8 mouse cellular contexts compared by ENCODE assay signal in genomic region chr14:118131931-118132641, GRCm38 (mm10). TPM values are rescaled to one million over a fixed set of nuclear protein-coding genes. Genes with fewer than 3 reads are reported as not detected.
DNase-seq lines count a peak whose midpoint lies in the region; ATAC-seq and TF ChIP-seq lines count a peak whose summit lies in the region.

No protein-coding gene starts in this region.

- no peaks in the 10 kb centered on the region for H3K9me3 ChIP-seq in forebrain, embryonic 14.5 days (replicated peaks; ENCODE audit: control insufficient read depth, low read length)
- no peaks in the 10 kb centered on the region for H3K9me3 ChIP-seq in liver, embryonic 14.5 days (ENCODE audit: control insufficient read depth, low read length)
- no peaks in the 10 kb centered on the region for H3K9me3 ChIP-seq in stomach, embryonic 16.5 days (replicated peaks; ENCODE audit: control insufficient read depth, low read length)

- peak overlapping the region; percentile 79 for H3K4me2 ChIP-seq in forebrain, embryonic 14.5 days (ENCODE audit: low read length)
- H3K4me2 ChIP-seq in liver, embryonic 14.5 days (ENCODE audit: low read depth): peak overlapping the region; percentile 77
- H3K4me2 ChIP-seq in stomach, embryonic 16.5 days (ENCODE audit: low read depth, low read length): peak overlapping the region; percentile 88

- peak overlapping the region; percentile 86 for H3K4me3 ChIP-seq in thymus, adult 2 months (ENCODE audit: control insufficient read depth, insufficient read depth, low read length)
- H3K4me3 ChIP-seq in forebrain, embryonic 14.5 days (ENCODE audit: low read depth, low read length): peak overlapping the region; percentile 56
- peak overlapping the region; percentile 74 to 87 for H3K4me3 ChIP-seq in liver, embryonic 14.5 days (ENCODE audit: insufficient read depth in 1 of 2, low read depth in 2 of 2, low read length in 2 of 2)
- peak overlapping the region; percentile 86 for H3K4me3 ChIP-seq in stomach, embryonic 16.5 days (replicated peaks; ENCODE audit: low read length)

- no peaks in the 10 kb centered on the region for H3K27me3 ChIP-seq in thymus, adult 2 months (ENCODE audit: control insufficient read depth, insufficient read depth, low read length)
- H3K27me3 ChIP-seq in forebrain, embryonic 14.5 days (replicated peaks; ENCODE audit: control insufficient read depth, insufficient read depth, low read length): no peaks in the 10 kb centered on the region; the same call in 1 of the 2 replicates
- H3K27me3 ChIP-seq in liver, embryonic 14.5 days (ENCODE audit: control insufficient read depth, insufficient read depth, low read length): no peaks in the 10 kb centered on the region; the same call in 1 of the 2 replicates
- H3K27me3 ChIP-seq in stomach, embryonic 16.5 days (ENCODE audit: control insufficient read depth, insufficient read depth, low read length): no peaks in the 10 kb centered on the region

- H3K9ac ChIP-seq in forebrain, embryonic 14.5 days (ENCODE audit: low read length): peak overlapping the region; percentile 68
- H3K9ac ChIP-seq in liver, embryonic 14.5 days (replicated peaks): peak overlapping the region; percentile 82
- peak overlapping the region; percentile 88 for H3K9ac ChIP-seq in stomach, embryonic 16.5 days (ENCODE audit: low read length)

- TF ChIP-seq CTCF in thymus, adult 2 months (IDR thresholded peaks at IDR 0.05; ENCODE audit: borderline replicate concordance, control insufficient read depth, extremely low read depth, insufficient read depth, low read length, poor library complexity): no peak; the same call in 1 of the 2 replicates
- no peak for TF ChIP-seq CTCF in liver, embryonic 14.5 days (IDR thresholded peaks at IDR 0.05; ENCODE audit: low read depth)

- H3K4me1 ChIP-seq in thymus, adult 2 months (replicated peaks; ENCODE audit: control insufficient read depth, insufficient read depth, low read length): peaks cover 9% of the 10 kb centered on the region
- H3K4me1 ChIP-seq in forebrain, embryonic 14.5 days (ENCODE audit: control insufficient read depth, insufficient read depth, low read length): peaks cover 10% of the 10 kb centered on the region
- peaks cover 20 to 22% of the 10 kb centered on the region in 2 experiments for H3K4me1 ChIP-seq in liver, embryonic 14.5 days (replicated peaks; ENCODE audit: control insufficient read depth in 2 of 2, insufficient read depth in 2 of 2, low read length in 1 of 2)
- peaks cover 11% of the 10 kb centered on the region for H3K4me1 ChIP-seq in stomach, embryonic 16.5 days (ENCODE audit: control insufficient read depth, insufficient read depth, low read length)

- no peak for TF ChIP-seq POLR2A in thymus, adult 2 months (IDR thresholded peaks at IDR 0.05; ENCODE audit: control insufficient read depth, extremely low read depth, insufficient read depth, low read length, poor library complexity)

- no peak for TF ChIP-seq EP300 in liver, embryonic 14.5 days (IDR thresholded peaks at IDR 0.05; ENCODE audit: low read depth)

- WGBS in thymus, adult 2 months: 14% methylated on average over 21 of the region's 21 CpGs
- 15% methylated on average over 21 of the region's 21 CpGs for WGBS in forebrain, embryonic 14.5 days
- WGBS in liver, embryonic 14.5 days (ENCODE audit: insufficient replicate concordance): 11% methylated on average over 21 of the region's 21 CpGs
- 9% methylated on average over 21 of the region's 21 CpGs for WGBS in stomach, embryonic 16.5 days

- ATAC-seq in forebrain, embryonic 14.5 days: peak; percentile 10
- ATAC-seq in liver, embryonic 14.5 days (ENCODE audit: insufficient read depth): no peak
- ATAC-seq in stomach, embryonic 16.5 days (ENCODE audit: insufficient read depth, low FRiP score): no peak

- peaks cover 13% of the 10 kb centered on the region for H3K36me3 ChIP-seq in thymus, adult 2 months (ENCODE audit: control insufficient read depth, insufficient read depth, low read length)
- H3K36me3 ChIP-seq in forebrain, embryonic 14.5 days (ENCODE audit: control insufficient read depth, insufficient read depth, low read length): peaks cover 23% of the 10 kb centered on the region
- peaks cover 8% of the 10 kb centered on the region for H3K36me3 ChIP-seq in liver, embryonic 14.5 days (replicated peaks; ENCODE audit: control insufficient read depth, insufficient read depth, low read depth)
- H3K36me3 ChIP-seq in stomach, embryonic 16.5 days (ENCODE audit: control insufficient read depth, insufficient read depth, low read length): no peaks in the 10 kb centered on the region

- H3K27ac ChIP-seq in thymus, adult 2 months (ENCODE audit: control insufficient read depth, insufficient read depth, low read length): no peak overlapping the region
- no peak overlapping the region; the same call in 1 of the 2 replicates for H3K27ac ChIP-seq in forebrain, embryonic 14.5 days (ENCODE audit: low read depth, low read length)
- H3K27ac ChIP-seq in liver, embryonic 14.5 days: no peak overlapping the region
- H3K27ac ChIP-seq in stomach, embryonic 16.5 days (ENCODE audit: low read length): no peak overlapping the region

- DNase-seq in thymus, adult 2 months: no peak
- no peak for DNase-seq in thymus, postnatal 10 days (ENCODE audit: low spot score in 2 of 2)
- DNase-seq in forebrain, embryonic 14.5 days (ENCODE audit: low spot score): no peak
- no peak for DNase-seq in liver, embryonic 14.5 days (ENCODE audit: low read depth in 3 of 3, low spot score in 3 of 3)
- DNase-seq in cerebellum, adult 11-12 months: no peak
- no peak for DNase-seq in spleen, adult 12 weeks (ENCODE audit: low spot score)
- no peak for DNase-seq in T-cell, adult 2 months (ENCODE audit: low spot score)

RNA-seq across cellular contexts. Expression of gene Tgds, which starts 0.5 kb away (rescaled TPM):
- polyA plus RNA-seq in thymus, adult 2 months (2012; rRNA removed): 13.2 and 13.7 TPM in 2 replicates
- 24.4 and 25.8 TPM in 2 replicates for polyA plus RNA-seq in forebrain, embryonic 14.5 days (2014; fragmentation: Nextera tagmentation; extraction: Ambion mirVana)
- polyA plus RNA-seq in liver, embryonic 14.5 days (2012; rRNA removed): 7.3 and 9.9 TPM in 2 replicates
- 14.2 and 15.8 TPM in 2 replicates for polyA plus RNA-seq in liver, embryonic 14.5 days (2014; fragmentation: Nextera tagmentation; extraction: Ambion mirVana)
- polyA plus RNA-seq in stomach, embryonic 16.5 days (2015; fragmentation: Nextera tagmentation; extraction: Ambion mirVana): 33.0 and 34.3 TPM in 2 replicates

RNA-seq across cellular contexts. Expression of gene Gpr180, which starts 4.9 kb away (rescaled TPM):
- polyA plus RNA-seq in thymus, adult 2 months (2012; rRNA removed): 19.2 and 21.9 TPM in 2 replicates
- polyA plus RNA-seq in forebrain, embryonic 14.5 days (2014; fragmentation: Nextera tagmentation; extraction: Ambion mirVana): 30.0 and 33.0 TPM in 2 replicates
- 5.8 and 6.1 TPM in 2 replicates for polyA plus RNA-seq in liver, embryonic 14.5 days (2012; rRNA removed)
- 9.6 and 9.9 TPM in 2 replicates for polyA plus RNA-seq in liver, embryonic 14.5 days (2014; fragmentation: Nextera tagmentation; extraction: Ambion mirVana)
- polyA plus RNA-seq in stomach, embryonic 16.5 days (2015; fragmentation: Nextera tagmentation; extraction: Ambion mirVana): 50.1 and 55.3 TPM in 2 replicates
